Mouse (Mus musculus) cortical plate, adult 2 months (tissue): ENCODE measurements around the gene Rc3h1. TPM values are rescaled to one million over a fixed set of nuclear protein-coding genes. Genes with fewer than 3 reads are reported as not detected.
"Not testable (repeated sequence)": the region's sequence is repeated elsewhere in the genome, so short reads cannot be mapped to it uniquely, and the experiment has no call there.

Source experiments
- H3K27ac ChIP-seq: fragments of 200-500 bp; 2 replicates; pipeline ENCODE4 v1.5.1; 2012; ENCODE audit warnings: low read length, control low read depth, inconsistent platforms; ENCODE audit not compliant: insufficient read depth
- H3K4me1 ChIP-seq: fragments of 200-500 bp; 2 replicates; pipeline ENCODE4 v1.6.1; 2011; ENCODE audit warnings: low read length; ENCODE audit not compliant: control insufficient read depth, insufficient read depth
- H3K4me3 ChIP-seq: fragments of 200-500 bp; 2 replicates; pipeline ENCODE4 v1.5.1; 2011; ENCODE audit warnings: mild to moderate bottlenecking, low read length, control low read depth; ENCODE audit not compliant: insufficient read depth
- CTCF ChIP-seq: fragments of 200-500 bp; IDR thresholded peaks from 2 replicates; pipeline ENCODE4 v1.5.1; 2011; ENCODE audit warnings: mild to moderate bottlenecking, control low read depth, low read length; ENCODE audit not compliant: insufficient read depth; ENCODE audit errors: extremely low read depth
- POLR2A ChIP-seq: fragments of 200-500 bp; IDR thresholded peaks from 2 replicates; pipeline ENCODE4 v1.6.1; 2011; ENCODE audit warnings: mild to moderate bottlenecking, low read length, control low read depth; ENCODE audit not compliant: insufficient read depth; ENCODE audit errors: extremely low read depth
- polyA plus RNA-seq: library from polyadenylated mRNA; depleted of rRNA; stranded (reverse); fragments of >200 nt; gene quantifications from 2 replicates; pipeline ENCODE4 v1.2.3, GENCODE M21; 2012; rRNA removed

The Rc3h1 gene
- polyA plus RNA-seq, result 9.9 and 10.8 TPM in 2 replicates

DNA sequence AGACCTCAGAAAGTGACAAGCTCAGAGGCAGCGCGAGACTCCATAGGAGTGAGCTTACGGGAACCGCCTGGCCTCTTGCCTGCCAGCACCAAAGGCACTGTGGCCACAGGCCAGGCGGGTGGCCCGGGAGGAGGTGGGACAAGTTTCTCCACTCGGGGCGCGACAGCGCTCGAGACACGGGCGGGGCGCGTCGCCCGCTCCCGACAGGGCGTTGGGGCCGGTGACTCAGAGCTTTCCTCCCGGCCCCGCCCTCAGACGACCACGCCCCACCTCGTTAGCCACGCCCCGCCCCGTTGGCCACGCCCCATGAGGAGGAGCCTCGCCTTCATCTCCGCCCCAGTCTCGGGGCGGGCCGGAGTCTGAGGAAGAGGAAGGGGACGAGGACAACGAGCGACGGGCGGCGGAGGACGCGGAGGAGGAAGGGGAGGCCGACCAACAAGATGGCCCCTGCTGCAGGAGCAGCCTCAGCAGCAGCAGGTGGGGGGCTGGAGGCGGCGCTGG is at the start of gene Rc3h1:
TSS of gene Rc3h1 (plus strand) at position 362 of the 501 bp plus-strand sequence.
- peaks cover 3% of the 10 kb centered on the region; the same call in 1 of the 2 replicates for H3K4me1 ChIP-seq

DNA sequence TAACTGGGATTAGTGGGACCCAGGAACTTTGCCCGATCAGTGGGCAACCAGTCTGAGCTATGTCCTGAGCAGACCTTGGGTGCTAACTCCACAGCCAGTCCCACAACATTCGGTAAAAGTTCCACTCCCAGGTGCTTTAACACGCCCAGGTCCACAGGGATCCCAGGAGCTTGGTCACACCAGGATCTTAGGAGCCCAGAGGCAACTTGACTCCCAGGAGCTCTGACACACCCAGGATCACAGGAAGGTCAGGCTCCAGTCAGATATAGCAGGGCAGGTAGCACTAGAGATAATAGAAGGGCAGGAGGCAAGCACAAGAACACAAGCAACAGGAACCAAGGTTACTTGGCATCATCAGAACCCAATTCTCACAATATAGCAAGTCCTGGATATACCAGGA is 48.1 kb upstream of the Rc3h1 start:
- Histone ChIP-seq H3K4me3 (no peak overlapping the region), H3K4me1 (no peaks in the 10 kb centered on the region), H3K27ac (no peak overlapping the region)
- TF ChIP-seq POLR2A, result no peak
- TF ChIP-seq CTCF, result no peak

More for the DNA sequence above, at the start of gene Rc3h1:
- TF ChIP-seq CTCF, result no peak
- TF ChIP-seq POLR2A, result peak; percentile 82
- H3K27ac ChIP-seq, result peak within 1 kb of the TSS; percentile 93
- peak within 1 kb of the TSS; percentile 84 for H3K4me3 ChIP-seq

DNA sequence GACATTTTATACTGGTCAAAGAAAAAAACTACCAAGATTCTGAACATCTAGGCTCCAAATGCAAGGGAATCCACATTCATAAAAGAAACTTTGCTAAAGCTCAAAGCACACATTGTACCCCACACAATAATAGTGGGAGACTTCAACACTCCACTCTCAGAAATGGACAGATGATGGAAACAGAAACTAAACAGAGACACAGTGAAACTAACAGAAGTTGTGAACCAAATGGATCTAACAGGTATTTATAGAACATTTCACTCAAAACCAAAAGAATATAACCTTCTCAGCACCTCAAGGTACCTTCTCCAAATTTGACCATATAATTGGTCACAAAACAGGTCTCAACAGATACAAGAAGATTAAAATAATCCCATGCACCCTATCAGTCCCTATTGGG is 46.3 kb upstream of the Rc3h1 start:
- not testable (repeated sequence) for H3K27ac ChIP-seq, H3K4me1 ChIP-seq, H3K4me3 ChIP-seq

DNA sequence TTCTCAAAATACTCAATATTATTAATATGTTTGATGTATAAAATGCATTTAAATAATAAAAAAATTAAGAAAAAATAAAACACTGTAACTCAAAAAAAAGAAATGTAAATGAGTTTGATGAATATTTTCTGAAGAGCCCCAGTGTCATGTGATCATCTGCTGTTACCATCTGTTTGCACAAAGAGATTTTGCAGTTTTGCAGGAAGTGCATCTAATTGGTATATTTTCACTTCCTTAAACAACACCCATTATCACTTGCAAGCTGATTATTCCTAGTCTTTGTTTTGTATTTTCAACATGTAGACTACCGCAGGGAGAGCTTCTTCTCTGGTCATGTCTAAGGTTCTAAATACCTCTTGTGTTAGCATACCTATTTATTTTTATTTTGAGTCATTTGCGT is 45.1 kb upstream of the Rc3h1 start:
- Histone ChIP-seq H3K27ac (no peak overlapping the region), H3K4me3 (no peak overlapping the region), H3K4me1 (no peaks in the 10 kb centered on the region)
- TF ChIP-seq CTCF (no peak), POLR2A (no peak)

DNA sequence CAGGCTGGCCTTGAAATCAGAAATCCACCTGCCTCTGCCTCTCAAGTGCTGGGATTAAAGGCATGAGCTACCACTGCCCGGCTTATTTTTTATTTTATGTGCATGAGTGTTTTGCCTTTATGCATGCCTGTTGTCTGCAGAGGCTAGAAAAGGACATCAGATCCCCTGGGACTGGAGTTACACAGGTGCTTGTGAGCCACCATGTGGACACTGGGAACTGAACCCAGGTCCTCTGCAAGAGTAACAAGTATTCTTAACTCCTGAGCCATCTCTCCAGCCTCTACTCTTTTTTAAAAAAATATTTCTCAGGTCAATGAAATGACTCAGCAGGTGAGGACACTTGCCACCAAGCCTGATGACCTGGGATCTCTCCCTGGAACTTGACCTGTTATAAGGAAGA is 44.6 kb upstream of the Rc3h1 start:
- TF ChIP-seq CTCF, result no peak
- no peak for TF ChIP-seq POLR2A

DNA sequence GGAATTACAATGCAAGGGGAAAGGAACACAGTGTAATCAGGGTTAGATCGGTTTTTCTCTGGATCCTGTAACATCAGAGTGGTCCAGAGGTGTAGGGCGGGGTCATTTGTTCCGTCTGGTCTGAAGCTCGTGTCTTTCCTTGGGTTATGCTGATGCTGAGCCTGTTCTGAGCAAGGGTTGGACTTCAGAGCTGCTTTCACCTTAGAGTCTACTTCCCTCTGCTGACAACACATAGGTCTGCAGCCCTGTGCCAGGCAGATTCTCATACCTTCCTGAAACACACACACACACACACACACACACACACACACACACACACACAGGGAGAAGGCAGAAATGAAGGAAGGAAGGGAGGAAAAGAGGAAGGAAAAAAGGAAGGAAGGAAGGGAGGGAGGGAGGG is 43.2 kb upstream of the Rc3h1 start:
- TF ChIP-seq POLR2A (no peak), CTCF (peak; percentile 53)
- Histone ChIP-seq H3K4me3 (no peak overlapping the region), H3K4me1 (no peaks in the 10 kb centered on the region), H3K27ac (no peak overlapping the region)

More for the DNA sequence above, 44.6 kb upstream of the Rc3h1 start:
- Histone ChIP-seq H3K4me1 (no peaks in the 10 kb centered on the region), H3K27ac (no peak overlapping the region), H3K4me3 (no peak overlapping the region)

DNA sequence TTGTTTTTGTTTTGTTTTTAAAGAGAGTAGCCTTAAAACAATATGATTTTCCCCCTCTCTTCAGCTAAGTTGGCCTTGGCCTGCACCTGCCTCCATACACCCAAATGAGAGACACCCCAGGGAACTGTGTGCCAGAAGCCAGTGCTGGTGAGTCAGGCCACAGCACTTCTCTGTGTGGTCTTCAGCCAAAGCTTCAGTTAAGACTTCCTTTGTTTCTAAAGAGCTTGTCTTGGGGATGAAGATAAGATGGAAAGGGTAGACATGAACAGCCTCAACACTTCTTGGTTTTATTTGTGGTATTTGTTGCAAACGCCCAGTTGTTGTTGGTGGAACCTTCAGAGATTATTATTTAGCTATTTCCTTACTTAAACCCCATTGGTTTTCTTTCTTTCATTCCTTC is 31.5 kb upstream of the Rc3h1 start:
- Histone ChIP-seq H3K27ac (no peak overlapping the region), H3K4me1 (no peaks in the 10 kb centered on the region), H3K4me3 (no peak overlapping the region)
- no peak for TF ChIP-seq POLR2A
- TF ChIP-seq CTCF, result no peak

DNA sequence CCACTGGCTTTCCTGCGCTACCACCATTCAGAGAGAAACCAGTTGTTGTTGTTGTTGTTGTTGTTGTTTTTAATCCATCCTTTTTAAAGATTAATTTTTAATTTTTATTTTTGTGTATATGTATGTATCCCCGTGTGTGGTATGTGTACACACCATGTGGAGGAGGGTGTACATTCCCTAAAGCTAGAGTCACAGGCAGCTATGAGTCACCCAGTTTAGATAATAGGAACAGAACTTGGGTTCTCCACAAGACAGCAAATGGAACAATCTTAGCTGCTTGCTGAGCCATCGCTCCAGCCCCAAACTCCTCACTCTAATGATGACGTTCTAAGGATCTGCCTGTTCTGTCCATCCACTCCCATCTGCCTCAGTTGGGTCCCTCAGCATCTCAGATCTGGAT is 29.2 kb upstream of the Rc3h1 start:
- TF ChIP-seq CTCF (no peak), POLR2A (no peak)
- Histone ChIP-seq H3K4me3 (no peak overlapping the region), H3K4me1 (no peaks in the 10 kb centered on the region), H3K27ac (no peak overlapping the region)

DNA sequence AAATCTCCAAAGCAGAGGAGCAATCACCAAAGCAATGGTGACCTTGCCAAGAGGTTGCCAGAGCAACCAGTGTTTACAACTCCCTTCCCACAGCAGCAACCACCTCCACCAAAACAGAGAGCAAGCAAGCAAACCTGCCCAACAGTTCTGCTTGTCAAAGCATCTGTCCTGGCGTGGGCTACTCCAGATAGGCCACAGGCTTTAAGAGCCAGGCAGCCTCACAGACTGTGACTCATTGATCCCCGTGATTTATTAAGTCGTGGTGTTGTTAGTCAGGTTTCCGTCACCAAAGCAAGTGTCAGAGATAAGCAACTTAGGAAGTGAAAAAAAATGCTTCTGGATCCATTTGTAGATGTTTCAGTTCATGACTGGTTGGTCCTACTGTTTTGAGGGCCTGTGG is 27.7 kb upstream of the Rc3h1 start:
- Histone ChIP-seq H3K4me3 (no peak overlapping the region), H3K4me1 (no peaks in the 10 kb centered on the region), H3K27ac (no peak overlapping the region)
- TF ChIP-seq POLR2A (no peak), CTCF (no peak)

DNA sequence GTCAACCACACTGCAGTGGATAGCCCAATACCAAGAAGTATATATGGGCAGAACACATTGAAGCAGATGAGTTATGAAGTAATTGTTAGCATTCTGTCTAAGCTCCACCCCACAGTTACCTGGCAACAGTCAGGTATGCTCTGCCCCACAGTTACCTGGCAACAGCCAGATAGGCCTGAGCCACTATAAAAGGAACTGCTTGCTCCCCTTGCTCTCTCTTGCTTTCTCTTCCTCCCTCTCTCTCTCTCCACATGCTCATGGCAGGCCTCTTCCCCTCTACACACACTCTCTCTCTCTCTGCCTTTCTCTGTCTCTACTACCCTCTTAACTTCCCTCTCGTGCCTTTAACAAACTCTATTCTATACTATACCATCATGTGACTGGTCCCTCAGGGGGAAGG is 24.8 kb upstream of the Rc3h1 start:
- H3K4me3 ChIP-seq, H3K4me1 ChIP-seq, H3K27ac ChIP-seq: not testable (repeated sequence)

DNA sequence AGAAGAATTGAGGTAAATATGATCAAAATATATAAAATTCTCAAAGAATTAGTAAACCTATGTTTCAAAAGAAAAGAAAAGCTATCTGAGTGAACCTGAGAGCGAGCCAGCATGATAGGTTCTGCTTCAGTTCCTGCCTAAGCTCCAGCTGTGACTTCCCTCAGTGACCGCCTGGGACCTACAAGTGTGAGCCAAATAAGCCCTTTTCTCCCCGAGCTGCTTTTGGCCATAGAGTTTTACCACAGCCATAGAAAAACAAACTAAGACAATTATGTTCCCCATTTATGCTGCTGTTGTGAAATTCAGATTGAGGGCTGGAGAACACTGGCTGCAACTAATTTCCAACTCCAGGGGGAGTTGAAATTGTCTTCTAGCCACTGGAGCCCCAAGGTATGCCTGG is 24.2 kb upstream of the Rc3h1 start:
- Histone ChIP-seq H3K27ac (no peak overlapping the region), H3K4me3 (no peak overlapping the region), H3K4me1 (no peaks in the 10 kb centered on the region)
- TF ChIP-seq CTCF, result no peak
- TF ChIP-seq POLR2A, result no peak
